Mouse (Mus musculus) CD4-positive, CD25-positive, alpha-beta regulatory T cell, adult 4 months (primary cell): ENCODE measurements around the gene Enoph1. TPM values are rescaled to one million over a fixed set of nuclear protein-coding genes. Genes with fewer than 3 reads are reported as not detected.

ENCODE experiments used
- ATAC-seq: one replicate; pipeline ENCODE4 v1.8.0; 2017
- polyA plus RNA-seq, 2 experiments: library from polyadenylated mRNA; unstranded; fragments of 100-300 nt; shearing (Covaris generic); gene quantifications; one replicate each; pipeline ENCODE4 v1.2.1; 2017

Gene Enoph1
- 10 to 100 TPM; 30.4 to 31.8 TPM for polyA plus RNA-seq

DNA sequence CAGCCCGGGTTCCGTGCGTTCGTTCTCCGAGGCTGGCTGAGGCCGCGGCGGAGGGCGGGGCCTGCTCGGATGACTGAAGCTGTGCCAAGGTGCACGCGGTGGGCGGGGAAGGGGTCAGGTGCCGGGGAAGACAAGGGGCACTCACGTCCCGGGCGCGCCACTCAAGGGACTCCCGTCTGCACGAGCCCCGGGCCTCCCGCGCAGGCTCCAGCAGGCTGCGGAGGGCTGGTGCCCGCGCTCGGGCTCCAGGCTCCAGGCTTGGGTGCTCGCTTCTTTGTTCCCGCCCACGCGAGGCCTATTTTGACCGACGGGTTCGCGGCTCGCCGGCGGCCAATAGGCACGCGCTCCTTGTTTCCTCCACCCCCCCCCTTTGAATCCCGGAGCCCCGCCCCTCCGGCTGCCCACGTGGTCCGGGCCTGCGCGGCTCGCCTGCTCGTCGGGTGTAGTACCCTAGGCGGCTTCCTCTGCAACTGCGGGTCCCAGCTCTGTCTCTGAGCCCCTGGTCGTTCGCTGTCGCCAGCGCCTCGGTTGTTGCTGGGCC, at the start of gene Enoph1, which contains the start of gene Hnrnpdl:
Gene Enoph1, plus strand, starts transcription at position 384 of the 541 bp plus-strand sequence.
Gene Hnrnpdl, minus strand, starts transcription at position 63 of the 541 bp plus-strand sequence.
- peak; percentile 66 for ATAC-seq

DNA sequence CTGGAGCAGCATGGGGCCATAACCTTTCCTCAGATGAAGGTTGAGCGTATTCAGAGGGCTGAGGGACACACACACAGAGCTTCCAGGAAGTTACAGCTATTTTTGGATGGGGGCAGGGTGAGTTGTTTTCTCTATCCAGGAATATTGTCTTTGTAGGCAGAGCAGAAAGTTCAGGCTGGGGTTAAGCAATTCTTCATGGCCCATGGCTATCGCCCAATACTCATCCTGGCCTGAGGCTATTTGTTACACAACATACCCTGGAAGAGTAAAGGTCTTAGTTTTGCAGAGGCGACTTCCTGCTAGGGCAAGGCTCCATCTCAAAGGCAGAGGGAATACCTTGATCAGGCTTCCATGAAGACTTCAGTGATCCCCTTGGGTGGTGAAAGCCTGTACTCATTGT, 45.6 kb upstream of the Enoph1 start:
- ATAC-seq: no peak

DNA sequence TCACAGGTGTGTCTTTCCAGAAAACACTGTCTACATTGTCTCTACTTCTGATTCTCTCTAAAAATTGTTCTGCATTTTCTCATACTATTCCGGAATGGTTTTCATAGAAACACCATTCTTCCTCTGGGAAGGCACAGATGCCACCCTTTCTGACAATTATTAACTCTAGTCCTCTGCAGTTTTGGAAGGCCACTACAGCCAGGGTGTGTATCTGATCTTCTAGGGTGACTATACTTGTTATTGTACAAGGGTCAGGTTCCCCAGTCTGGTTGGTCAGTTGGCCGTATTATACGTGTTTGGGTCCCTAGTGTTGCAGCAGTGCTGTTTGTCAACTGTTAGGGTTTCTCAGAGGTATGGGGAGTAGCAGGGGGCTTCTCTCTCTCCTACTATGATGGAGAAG, 45.1 kb upstream of the Enoph1 start:
- no peak for ATAC-seq

DNA sequence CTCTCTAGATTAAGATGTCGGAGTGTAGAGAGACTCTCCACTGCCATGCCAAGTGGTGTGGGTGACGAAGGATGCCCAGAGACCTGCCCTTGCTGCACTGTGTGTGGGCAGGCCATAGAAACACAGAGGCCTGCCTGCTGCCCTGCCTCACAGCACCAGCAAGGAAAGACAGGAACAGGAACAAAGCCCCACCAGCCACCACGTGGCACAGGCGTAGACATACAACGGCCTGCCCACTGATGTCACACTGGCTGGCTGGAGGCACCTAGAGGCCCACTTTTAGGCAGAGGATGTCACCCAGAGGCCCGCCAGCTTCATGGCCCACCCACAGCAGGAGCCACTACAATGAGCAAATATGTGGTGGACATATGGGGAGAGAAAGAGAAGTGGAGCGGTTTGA, 39.7 kb upstream of the Enoph1 start:
- no peak for ATAC-seq

DNA sequence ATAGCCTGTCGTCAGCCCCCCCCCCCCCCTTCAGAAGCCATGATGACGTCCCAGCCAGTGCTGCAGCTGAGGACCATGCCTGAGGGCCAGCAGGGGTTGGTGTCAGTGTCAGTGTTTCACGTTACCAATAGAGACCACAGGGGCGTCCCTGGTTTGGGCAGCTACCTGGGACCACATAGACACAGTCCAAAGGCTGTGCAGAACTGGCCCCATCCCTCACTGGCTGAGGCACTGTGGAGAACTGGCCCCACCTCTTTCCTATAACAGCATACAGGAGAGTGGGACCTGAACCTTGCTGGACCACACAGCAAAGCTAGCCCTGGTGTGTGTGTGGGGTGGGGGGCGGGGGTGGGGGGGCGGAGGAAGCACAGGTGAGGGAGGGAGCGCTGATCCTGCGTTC, 39.3 kb upstream of the Enoph1 start:
- no peak for ATAC-seq

DNA sequence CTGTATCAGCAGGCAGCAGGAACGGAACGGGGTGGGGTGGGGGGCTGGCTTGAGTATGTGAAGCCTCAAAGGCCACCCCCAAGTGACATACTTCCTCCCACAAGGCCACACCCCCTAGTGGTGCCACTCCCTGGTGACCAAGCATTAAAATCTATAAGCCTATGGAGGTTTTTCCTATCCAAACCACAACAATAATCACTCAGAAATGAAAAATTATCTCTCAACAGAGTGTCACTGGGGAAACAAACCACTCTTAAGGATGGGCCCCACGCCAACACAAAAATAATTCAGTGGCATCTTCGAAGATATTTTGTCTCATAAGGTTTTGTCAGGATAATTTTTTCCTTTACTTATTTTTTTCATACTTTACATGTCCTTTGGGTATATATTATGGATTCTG, 35.9 kb upstream of the Enoph1 start:
- no peak for ATAC-seq

DNA sequence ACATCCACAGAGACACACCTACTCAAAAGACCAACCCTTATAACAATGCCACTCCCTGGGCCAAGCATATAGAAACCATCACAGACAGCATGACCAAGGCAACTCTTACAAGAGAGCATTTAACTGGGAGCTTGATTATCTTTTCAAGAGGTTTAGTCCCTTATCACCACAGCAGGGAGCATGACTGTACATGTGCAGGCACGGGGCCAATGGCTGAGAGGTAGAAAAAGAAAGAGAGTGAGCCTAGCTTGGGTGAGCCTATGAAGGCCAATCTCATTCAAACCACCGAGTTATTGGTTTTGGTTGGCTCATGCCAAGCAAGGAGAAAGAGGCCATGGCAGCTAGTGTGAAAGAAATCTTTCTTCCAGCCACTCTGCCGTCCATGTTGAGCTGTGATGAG, 34.4 kb upstream of the Enoph1 start:
- ATAC-seq: no peak

DNA sequence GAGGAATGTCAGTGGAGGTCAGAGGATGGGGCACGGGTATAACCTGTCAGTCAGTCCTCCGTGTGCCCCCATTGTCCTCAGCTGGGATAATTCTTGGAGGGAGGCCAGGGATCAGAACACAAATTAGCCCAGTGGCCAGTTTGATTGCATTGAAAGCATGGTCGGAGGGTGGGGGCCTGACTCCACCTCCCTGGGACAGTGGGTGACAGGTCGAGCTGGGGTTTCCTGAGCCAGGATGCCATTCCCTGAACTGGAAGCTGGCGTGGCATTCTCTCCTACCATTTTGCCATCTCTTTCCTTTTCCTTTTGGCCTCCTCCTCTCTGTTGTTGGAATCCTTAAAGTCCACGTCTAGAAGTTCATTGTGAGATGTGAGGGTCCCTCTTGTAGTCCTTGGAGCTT, 33.9 kb upstream of the Enoph1 start:
- no peak for ATAC-seq

DNA sequence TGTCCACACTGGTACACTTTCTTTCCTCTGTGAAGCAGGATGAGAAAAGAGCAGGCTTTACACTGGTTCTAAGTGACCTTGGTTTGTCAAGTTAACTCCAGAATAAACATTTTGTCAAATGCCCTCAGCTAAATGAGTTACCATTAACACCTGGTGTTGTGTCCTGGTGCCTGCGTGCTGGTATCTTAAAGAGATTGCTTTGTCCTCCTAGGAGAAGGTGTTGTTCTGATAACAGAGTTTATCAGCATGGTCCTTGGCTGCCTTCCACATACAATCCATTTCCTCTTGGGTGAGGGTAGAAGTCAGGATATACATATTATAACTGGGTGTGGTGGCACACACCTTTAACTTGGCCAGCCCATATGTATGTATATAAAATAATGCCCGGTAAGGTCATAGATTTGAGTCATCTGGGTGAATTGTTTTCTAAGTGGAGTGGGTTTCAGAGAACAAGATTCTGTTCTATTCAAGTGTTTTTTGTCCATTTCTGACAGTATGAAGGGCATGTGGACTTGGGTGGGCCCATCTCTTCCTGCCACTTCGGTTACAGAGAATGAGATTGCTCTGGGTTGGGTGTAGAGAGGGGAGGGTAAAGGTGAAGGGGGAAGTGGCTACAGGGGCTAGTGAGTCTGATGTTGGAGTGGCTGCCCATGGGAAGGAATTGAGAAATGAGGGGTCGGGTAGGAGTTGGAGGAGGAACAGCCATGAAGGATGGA, 33.3 kb upstream of the Enoph1 start:
- no peak for ATAC-seq

DNA sequence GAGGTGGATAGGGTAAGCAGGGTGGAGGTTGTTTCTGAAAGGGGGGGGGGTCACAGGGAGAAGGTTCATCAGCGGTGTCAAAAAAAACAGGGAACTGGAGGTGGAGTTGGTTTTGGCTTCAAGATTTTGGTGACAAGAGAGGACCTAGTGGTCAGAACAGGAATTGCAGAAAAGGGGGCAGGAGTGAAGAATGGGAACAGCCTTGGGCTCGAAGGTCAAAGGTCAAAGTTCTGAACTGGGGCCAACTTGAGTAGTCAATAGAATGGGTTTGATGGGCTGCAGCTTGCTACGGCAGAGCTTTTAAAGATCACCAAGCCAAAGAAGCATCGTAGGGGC, 32.8 kb upstream of the Enoph1 start:
- peak; percentile 47 for ATAC-seq

DNA sequence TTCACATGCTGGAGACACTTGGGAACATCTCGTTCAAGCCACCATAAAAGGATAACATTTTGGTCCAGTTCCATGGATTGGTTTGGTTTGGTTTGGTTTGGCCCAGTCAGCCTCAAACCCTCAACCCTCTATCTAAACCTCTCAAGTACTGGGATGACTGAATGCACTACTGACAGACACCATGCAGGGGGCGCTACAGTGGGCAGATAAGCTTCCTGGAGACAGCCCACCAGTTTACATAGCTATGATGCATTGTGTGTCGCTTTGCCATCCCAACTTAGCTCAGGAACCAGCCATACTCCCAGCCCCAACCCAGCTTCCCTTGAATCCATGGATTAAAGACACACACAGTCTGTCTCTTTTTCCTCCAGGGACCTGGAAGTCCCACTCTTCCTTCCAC, 31.3 kb upstream of the Enoph1 start:
- ATAC-seq: no peak

DNA sequence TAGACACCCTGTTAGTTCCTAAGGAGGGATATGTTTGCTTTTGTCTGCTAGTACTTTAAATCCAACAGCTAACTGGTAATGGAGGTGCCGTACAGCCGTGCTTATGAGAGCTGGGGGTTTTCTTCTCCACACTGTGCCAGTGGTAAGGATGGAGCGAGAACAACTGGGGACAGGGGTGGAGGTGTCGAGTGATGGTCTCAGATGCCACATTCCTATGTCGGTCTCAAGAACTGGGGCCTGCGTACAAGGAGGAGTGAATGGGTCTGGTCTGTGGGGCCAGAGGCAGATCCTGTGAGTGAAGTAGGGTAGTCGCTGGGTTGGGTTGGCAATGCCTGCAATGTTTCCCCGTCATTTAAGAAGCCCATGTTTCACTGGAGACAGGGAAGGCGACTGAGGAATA, 27.2 kb upstream of the Enoph1 start:
- no peak for ATAC-seq

DNA sequence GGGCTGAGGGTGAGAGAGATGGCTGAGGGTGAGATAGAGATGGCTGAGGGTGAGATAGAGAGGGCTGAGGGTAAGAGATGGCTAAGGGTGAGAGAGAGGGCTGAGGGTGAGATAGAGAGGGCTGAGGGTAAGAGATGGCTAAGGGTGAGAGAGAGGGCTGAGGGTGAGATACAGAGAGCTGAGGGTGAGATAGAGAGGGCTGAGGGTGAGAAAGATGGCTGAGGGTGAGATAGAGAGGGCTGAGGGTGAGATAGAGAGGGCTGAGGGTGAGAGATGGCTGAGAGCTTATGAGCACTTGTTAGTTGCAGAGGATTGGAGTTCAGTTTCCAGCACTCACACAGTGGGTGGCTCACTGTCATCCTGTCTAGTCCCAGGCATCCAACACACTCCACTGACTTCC, 19.7 kb upstream of the Enoph1 start:
- no peak for ATAC-seq

DNA sequence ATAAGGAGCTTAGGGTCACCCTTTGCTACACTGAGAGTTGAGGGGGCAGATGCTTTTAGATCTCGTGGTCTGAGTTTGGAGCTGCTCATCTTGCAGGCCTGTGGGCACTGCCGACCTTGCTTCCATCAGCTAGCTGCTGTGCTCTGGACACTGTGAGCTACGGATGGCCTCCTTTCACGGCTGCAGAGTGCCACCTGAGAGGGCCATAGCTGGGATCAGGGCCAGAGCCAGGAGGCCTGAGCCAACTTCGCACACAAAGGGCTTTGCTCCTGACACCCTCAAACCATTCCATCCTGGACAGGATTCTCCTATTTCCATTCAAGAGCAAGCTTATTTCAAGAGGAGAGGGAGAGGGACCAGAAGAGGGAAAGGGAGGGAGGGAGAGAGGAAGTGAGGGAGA, 15.4 kb upstream of the Enoph1 start:
- ATAC-seq: no peak

DNA sequence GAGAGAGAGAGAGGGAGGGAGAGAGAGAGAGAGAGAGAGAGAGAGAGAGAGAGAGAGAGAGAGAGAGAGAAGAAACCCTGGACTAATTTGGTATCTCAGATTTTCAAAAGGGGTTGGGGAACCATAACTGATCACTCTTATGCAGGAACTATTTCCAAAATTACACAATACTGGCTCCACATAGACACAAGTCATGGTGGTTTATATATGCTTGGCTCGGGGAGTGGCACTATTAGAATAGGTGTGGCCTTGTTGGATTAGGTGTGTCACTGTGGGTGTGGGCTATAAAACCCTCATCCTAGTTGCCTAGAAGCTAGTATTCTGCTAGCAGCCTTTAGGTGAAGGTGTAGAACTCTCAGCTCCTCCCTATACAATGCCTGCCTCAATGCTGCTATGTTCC, 14.9 kb upstream of the Enoph1 start:
- ATAC-seq: no peak

DNA sequence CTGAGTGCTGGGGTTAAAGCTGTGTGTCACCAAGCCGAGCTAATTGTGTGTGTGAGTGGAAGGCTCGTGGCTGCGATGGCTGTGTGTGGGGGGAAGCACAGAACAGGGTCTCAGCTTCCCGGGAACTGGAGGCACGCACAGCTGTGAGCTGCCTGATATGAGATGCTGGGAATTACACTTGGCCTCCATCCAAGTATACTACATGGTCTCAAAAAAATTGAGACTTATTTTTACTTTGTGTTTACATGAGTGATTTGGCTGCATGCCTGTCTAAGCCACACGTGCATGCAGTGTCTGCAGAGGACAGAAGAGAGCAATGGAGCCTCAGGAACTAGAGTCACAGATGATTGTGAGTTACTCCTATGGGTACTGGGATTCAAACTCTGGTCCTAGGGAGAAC, 9.7 kb upstream of the Enoph1 start:
- ATAC-seq: no peak

DNA sequence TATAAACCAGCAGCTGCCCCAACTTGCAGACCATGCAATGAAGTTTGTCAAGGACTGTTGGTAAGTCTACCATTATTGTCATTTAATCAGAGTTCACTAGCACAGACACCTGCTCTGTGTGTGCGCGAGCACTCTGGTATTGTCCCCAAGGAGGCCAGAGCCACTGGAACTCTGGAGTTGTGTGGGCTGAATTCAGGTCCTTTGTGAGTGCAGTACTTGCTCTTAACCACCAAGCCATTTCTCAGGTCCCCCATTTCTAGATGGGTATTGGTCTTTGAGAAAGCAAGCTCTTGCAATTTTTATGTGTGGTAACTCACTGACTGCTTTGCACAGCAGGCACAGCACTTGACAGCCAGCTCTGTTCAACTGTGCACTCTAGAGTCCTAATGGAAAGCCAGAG, 7.7 kb upstream of the Enoph1 start:
- peak; percentile 32 for ATAC-seq

DNA sequence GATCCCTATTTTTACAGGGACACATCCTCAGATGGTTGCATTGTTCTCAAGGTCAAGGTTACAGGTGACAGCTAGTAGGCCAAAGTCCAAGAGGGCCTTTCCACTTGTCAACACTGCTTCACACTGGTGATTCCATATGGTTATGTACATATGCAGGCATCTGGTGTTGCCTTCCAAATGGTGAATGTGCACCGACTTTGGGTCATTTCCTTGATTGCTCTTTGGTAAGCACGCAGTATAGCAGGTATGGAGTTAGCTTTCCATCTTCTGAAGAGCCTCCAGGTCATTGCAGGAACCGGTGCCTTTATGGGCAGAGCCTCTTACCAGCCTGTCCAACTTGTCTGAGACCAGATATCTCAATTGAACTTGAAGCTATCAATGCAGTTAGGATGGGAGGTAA, 7.1 kb upstream of the Enoph1 start:
- no peak for ATAC-seq

DNA sequence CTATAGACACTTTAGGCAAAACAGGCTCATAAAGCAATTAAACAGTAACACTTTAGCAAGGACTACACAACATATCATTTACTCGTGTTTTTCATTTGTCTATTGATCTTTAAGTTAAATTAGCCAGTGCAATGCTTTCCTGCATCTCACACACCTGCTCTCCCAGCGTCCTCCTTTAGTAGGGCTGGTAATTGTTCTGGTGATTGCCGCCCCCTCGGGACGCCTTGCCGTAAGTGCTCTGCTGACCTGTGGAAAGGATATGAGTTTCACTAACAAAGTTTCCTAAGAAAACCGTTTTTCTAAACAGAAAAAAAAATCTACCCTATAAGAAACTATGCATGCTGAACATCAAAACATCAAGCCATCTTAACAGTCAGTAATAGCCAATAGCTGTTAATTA, 3.8 kb upstream of the Enoph1 start:
- ATAC-seq: no peak

DNA sequence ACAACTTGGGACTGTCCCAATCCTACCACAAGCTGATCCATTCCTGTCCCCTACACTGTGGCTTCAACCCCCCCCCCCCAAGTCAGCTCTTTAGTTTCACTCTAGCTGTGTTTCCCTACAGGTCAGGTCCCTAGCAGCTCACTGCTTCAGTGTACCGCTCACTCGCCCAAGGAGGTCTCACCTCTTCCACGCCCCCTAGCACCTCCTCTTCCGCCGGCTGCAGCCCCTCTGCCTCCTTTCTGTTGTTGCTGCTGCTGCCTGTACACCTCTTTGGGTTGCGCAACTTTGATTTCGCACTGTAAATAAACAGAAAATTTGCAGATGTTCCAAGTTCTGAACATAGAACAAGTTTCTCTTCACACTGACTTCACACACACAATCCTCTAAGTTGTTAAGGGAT, 3.1 kb upstream of the Enoph1 start:
- ATAC-seq: no peak

DNA sequence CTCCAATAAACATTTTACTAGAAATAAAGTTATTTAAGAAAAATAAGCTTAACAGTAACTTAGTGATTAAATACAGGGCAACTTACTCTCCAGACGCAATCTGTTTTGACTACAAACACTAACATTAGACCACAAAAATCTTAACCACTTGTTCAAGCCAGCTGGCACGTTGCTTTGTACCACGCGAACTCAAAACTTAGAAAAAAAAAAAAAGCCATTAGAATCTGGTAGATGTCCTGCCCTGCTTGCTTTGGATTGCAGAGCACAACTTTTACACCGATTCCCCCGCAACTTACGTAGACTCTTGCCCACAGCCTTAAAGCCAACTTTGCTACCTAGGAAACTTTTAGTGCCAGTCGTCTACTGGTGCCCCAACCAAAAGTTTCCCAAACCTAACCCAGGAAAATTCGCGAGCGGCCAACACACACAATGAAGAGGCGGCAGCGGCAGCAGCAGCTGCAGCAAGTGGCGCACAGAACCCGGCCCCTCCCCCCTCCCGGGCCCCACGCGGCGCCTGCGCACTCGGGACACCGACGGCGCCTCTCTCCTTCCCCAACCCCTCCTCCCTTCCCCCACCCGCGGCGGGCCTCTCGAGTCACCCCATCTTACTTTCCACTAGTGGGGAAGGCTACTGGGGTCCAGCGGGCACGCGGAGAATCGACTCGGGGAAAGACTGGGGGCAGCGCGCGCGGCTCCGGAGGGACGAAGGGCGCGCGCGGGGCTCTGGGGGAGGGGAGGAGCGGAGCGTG, 1.6 kb upstream of the Enoph1 start:
- ATAC-seq: peak; percentile 18

DNA sequence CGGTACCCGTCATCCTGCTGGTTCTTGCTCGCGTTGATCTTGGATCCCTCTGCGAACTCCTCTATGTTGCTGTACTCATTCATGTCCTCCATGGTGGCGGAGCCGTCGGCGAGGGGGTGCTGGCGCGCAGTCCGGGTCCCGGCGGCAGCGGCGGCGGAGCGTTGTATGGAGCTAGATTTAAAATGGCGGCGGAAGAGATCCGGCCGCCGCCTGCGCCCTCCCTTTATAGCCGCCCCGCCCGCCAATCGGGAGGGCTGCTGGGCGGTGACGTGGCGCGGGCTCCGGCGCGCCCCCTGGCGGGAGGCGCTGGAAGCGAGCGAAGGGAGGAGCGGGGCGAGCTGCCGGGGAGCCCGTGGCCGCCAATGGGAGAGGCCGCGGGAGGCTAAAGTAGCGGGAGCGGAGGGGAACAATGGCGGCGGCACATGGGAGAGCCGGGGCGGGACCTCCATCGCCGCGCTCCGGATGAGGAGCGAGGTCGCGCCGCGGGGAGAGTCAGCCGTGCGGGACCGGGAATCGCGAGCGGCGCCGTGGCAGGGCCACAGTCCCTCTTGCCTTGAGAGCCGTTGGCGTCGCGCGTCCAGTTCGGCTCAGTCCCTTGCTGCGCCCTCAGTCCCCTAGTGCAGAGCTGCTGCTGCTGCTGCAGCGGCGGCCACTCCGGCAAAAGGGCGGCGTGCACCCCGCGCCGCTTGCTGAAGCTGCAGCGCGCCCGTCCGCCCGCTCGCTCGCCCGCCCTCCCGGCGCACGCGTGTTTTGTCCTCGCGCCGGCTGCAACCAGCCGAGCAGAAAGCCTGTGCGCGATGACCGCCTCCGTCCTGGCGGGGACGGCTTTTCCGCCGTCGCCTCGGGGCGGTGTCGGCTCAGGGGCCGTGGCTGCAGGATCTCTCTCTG, 827 bp upstream of the Enoph1 start:
- peak; percentile 63 for ATAC-seq

DNA sequence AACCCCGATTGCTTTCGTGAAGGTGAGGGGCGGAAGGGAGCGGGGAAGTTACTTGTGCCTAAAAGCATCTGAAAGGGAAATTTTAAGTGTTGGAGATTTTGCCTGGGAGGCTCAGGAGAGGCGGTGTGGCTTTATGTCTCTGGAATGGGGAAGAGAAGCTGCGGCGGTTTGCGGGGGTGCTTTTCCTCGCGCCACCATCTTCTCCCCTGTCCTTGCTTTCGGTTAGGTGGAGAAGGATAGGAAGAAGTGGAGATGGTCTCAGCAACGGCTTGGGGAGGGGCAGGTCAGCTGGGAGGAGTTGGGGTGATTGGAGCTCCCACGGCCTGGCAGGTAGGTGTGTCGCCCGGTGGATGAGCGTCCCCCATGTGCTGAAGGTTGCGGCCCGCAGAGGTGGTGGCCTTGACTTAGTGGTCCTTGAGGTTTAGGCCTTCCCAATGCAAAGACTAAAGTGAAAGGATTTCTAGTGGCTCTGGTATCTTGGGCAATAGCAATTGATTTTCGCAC, 548 bp downstream of the Enoph1 start:
- peak; percentile 4 for ATAC-seq
